Mouse (Mus musculus): ENCODE results near the gene Mst1.

Mst1 gene

GRCm38 (mm10) chr9:108104766-108105548 is 24.7 kb downstream of the Mst1 start:
- DNase-seq, result peak in 1 of 2 experiments; percentile 29

DNA sequence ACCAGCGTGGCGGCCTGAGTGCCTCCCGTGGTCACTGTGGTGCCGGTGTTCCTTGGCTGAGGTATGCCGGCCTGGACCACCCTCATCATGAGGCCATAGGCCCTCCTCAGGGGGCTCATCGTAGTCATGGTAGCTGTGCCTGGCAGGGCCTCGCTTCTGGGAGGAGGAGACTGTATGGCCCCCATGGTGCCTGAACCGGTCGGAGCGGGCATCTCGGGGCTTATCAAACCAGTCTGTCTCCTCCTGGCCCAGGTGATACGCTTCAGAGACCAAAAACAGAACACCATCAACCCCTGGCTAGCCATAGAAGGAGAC is 25.3 kb downstream of the Mst1 start:
- no peak for DNase-seq

- DNase-seq, result no peak
Measured at GRCm38 (mm10) chr9:108106090-108106489, 25.9 kb downstream of the Mst1 start.

GRCm38 (mm10) chr9:108107867-108108266 is 27.6 kb downstream of the Mst1 start:
- DNase-seq, result no peak

DNA sequence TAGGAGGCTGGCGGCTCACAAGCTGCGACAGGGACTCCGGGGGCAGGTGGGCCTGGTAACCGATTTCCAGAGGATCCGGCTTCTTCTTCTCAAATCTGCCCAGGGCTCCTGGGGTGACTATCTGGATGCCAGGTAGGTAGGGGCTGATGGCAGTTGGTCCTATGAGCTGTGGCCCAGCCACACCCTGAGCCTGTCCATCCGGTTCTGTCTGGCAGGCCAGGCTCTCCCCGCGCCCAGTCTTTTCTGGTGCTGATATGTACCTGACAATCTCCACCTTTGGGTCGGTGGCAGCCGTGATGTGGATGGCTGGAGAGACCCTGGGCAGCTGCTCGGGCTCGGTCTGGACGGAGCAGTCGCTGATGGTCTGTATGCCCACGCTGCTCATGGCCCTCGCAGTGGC is 29.9 kb downstream of the Mst1 start:
- DNase-seq, result no peak

- peak; percentile 52 to 58 for DNase-seq
Measured at GRCm38 (mm10) chr9:108111101-108111592, 30.9 kb downstream of the Mst1 start.

DNA sequence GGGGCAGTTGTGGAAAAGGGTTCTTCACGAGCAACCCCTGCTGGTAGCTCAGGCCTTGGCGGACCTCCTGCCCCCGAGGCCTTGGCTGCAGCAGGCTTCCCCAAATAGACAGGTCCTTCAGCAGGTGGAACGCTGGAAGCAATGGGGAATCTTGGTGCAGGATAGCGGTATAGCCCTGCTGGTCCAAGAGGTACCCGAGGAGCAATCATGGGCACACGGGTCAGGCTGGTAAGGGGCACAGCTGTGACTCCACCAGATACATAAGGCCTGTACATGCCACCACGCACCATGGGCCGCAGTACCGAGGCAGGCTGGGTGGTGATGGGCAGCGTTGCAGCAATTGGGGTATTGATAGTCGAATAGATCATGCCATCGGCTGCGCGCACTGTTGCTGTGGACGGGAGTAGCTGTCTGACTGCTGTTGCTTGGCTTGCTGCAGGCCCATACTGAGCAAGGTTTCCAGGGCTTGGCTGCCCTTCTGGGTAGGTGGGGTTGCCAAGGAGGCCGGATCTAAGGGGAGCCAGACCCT is 31.4 kb downstream of the Mst1 start:
- DNase-seq, result no peak

GRCm38 (mm10) chr9:108112719-108113340 is 32.6 kb downstream of the Mst1 start:
- DNase-seq, result no peak

DNA sequence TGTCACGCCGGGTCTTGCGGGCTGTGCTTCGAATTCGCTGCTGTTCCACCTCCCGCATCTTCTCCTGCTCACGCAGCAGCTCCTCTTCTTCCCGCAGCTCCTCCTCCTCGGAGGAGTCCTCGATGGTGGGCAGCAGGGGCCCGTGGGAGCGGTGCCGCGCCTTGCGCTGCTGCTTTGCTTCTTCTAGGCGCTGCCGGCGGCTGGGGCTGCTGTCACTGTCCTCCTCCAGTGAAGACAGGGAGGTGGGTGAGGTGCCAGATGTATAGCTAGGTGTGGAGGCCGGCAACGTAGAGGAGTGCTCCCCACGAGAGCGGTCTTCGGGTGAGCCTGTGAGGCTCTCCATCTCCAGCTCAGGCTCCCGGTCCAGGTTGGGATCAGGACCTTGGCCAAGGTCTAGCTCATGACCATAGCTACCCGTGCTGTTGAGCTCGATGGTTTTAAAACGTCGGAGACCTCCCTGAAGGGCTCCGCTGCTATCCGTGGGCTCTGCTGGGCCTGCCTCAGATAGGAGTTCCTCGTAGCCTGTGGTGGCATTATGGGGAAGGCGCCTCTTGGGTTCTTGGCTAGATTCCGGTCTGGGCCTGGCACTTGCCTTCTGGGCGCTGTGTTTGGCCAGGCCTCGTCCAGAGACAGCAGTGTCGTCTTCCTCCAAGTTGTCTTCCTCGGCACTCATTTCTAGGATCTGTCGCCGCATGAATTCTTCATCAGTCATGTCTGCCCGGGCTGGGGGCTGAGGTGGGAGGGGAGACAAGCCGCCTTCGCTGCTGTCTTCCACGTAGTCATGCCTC is 35.2 kb downstream of the Mst1 start:
- no peak for DNase-seq

- no peak for DNase-seq
Measured at GRCm38 (mm10) chr9:108117143-108117542, 36.9 kb downstream of the Mst1 start.

DNA sequence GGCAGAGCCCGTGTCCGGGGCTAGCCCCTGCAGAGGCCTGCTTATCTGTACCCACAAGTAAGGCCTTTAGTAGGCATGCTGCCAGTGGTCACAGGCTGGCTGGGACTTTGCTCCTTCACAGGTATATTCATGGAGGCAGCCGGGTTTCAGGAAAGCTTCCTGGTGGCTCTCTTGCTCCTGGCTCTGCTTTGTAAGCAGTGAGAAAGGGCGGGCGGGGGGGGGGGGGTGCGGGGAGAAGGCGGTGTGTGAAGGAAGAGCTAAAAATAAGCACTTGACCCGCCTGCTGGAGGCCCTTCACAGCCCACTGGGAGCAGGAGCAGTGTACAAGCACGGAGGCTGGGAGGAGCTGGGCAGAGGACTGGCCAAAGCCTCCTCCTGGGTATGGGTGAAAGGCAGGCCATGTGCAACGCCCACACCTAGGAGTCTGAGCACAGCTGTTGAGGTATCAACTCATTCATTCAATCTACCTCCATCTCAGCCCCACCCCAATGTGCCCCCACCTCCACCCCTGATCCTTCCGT is 39.7 kb downstream of the Mst1 start:
- DNase-seq, result peak; percentile 68 to 82

GRCm38 (mm10) chr9:108120671-108121070 is 40.4 kb downstream of the Mst1 start:
- no peak for DNase-seq

- DNase-seq, result no peak
Measured at GRCm38 (mm10) chr9:108121170-108121969, 41.1 kb downstream of the Mst1 start.

DNA sequence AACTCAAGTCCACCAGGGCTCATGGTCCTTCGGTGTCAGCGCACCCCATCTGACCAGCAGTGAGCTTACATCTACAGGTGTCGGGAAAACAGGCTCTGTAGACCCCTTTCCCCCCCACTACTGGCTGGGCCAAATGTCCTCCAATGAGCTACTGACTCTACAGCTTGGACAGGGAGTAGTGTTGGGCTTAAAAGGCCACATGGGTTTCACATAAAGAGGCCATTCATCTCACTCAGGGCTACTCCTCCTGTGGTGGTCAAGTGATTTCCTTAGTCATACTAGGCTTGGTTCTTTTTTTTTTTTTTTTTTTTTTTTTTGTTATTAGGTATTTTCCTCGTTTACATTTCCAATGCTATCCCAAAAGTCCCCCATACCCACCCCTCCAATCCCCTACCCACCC is 43.7 kb downstream of the Mst1 start:
- no peak for DNase-seq

GRCm38 (mm10) chr9:108125731-108126130 is 45.5 kb downstream of the Mst1 start:
- DNase-seq, result no peak

DNA sequence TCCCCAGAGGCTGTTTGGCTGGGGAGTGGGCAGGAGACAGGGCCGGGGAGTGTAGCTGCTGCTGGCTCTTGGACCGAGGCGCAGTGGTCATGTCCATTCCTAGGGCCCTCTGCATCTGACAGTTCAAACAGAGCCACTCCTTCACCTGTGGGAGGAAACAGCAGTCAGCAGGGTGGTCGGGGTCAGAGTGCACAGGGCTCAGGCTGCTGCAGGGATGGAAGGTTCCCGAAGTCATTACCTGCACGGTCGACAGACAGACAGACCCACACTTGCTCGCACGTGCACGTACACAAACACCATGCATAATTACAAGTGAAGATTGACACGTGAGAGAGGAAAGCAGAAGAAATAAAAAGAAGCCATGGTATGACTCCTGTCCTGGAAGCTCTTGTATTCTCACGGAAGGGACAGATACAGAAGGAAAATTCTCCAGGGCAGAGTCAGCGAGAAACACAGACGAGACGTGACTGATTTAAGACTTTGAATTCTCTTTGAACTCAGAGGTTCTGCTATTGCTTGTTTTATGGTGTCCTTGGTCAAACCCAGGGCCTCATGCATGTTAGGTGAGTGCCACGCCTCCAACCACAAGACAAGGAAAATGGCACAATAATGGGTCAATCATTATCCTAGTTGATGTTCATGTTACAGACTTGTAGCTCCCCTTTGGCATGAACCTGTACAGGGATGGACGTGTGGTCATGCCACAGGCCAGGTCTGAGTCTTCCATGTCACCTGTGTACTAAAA is 46.4 kb downstream of the Mst1 start:
- no peak for DNase-seq

DNA sequence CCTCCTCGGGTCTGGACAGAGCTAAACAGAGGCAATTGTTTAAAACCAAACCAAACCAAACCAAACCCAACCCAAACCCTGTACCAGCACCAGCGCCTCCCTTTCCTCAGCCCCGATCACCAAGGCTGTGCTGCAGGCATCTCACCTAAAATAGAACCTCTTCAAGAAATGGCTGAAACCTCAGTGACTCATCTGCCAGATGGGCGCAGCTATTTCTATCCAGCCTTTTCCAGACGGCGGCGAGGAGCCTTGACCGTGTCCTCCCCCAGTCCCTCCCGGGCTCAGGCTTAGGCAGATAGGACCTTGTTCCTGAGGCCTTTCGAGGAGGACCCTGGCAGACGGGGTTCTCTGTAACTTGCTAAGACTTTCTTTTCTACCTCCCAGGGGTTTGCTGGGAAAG is 48.0 kb downstream of the Mst1 start:
- DNase-seq, result no peak

- no peak for DNase-seq
Measured at GRCm38 (mm10) chr9:108129042-108129948, 49.1 kb downstream of the Mst1 start.

DNA sequence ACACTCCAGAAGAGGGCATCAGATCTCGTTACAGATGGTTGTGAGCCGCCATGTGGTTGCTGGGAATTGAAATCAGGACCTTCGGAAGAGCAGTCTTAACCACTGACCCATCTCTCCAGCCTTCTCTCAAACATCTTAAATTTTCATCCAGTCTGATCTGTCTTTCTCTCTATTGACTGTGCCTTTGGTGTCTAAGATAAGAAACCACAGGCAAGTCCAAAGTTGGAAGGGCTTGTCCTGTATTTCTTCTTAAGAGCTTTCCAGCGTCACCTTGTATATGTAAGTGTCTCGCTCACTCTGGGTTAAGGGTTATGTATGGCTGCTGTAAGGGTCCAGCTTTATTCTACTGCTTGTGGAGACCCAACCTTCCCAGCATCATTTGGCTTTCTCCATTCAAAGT is 51.3 kb downstream of the Mst1 start:
- DNase-seq, result no peak

DNA sequence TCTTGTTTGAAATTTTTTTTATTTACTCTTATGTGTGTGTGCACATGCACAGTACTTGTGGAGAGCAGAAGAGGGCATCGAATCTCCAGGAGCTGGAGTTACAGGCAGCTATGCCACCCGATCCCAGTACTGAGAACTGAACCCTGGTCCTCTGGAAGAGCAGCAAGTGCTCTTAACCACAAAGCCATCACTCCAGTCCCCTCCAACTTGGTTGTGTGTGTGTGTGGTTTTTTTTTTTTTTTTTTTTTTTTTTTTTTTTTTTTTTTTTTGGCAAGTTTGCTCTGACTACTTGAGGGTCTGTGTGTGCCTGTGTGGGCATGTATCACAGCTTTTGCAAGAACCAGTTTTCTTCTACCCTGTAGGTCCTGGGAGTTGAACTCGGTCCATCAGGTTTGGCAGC is 52.1 kb downstream of the Mst1 start:
- no peak for DNase-seq

- no peak for DNase-seq
Measured at GRCm38 (mm10) chr9:108133478-108133877, 53.2 kb downstream of the Mst1 start.
